Mouse (Mus musculus) forebrain, embryonic 12.5 days (tissue): ENCODE results near the gene Ubxn2a. TPM values are rescaled to one million over a fixed set of nuclear protein-coding genes. Genes with fewer than 3 reads are reported as not detected.
"Not testable (repeated sequence)": the region's sequence is repeated elsewhere in the genome, so short reads cannot be mapped to it uniquely, and the experiment has no call there.

Experiments used
- ATAC-seq: fragments of 200-750 bp; cut with Nextera tagmentation; 2 replicates; pipeline ENCODE4 v1.8.0; 2017; ENCODE audit warnings: moderate TSS enrichment; ENCODE audit not compliant: low FRiP score
- H3K27ac ChIP-seq: fragments of 300-500 bp; sonication (generic); 2 replicates; pipeline ENCODE4 v1.5.1; 2016; ENCODE audit warnings: mild to moderate bottlenecking
- H3K27me3 ChIP-seq: fragments of 300-500 bp; sonication (generic); 2 replicates; pipeline ENCODE4 v1.6.1; 2016; ENCODE audit warnings: mild to moderate bottlenecking
- H3K36me3 ChIP-seq: fragments of 300-500 bp; sonication (generic); replicated peaks from 2 replicates; pipeline ENCODE4 v1.6.1; 2016; ENCODE audit warnings: mild to moderate bottlenecking
- H3K4me1 ChIP-seq: fragments of 300-500 bp; sonication (generic); 2 replicates; pipeline ENCODE4 v1.6.1; 2016
- H3K4me2 ChIP-seq: fragments of 300-500 bp; sonication (generic); 2 replicates; pipeline ENCODE4 v1.6.1; 2016; ENCODE audit warnings: mild to moderate bottlenecking, moderate library complexity
- H3K4me3 ChIP-seq: fragments of 300-500 bp; sonication (generic); replicated peaks from 2 replicates; pipeline ENCODE4 v1.5.1; 2016; ENCODE audit warnings: mild to moderate bottlenecking
- H3K9ac ChIP-seq: fragments of 300-500 bp; sonication (generic); 2 replicates; pipeline ENCODE4 v1.6.1; 2016; ENCODE audit warnings: mild to moderate bottlenecking
- H3K9me3 ChIP-seq: fragments of 300-500 bp; sonication (generic); 2 replicates; pipeline ENCODE4 v1.6.1; 2016
- WGBS: fragments of 180-500 bp; shearing (Covaris S2); methylation state at CpG from one replicate; pipeline ENCODE4 v1.1.7; 2016; 5-methylcytosine and 5-hydroxymethylcytosine counted together
- polyA plus RNA-seq: library from polyadenylated mRNA; unstranded; fragments of >200 nt; fragmentation: Nextera tagmentation; extraction: Ambion mirVana; gene quantifications from 2 replicates; pipeline ENCODE4 v1.2.1, GENCODE M21; 2016

The Ubxn2a gene
- polyA plus RNA-seq, 1 experiment from 2014 or later, result 43.3 TPM

- H3K9ac ChIP-seq, result no peak overlapping the region
- no peaks in the 10 kb centered on the region for H3K36me3 ChIP-seq
- no peak overlapping the region for H3K4me2 ChIP-seq
- 91% methylated on average over 7 of the region's 7 CpGs for WGBS
- ATAC-seq, result no peak
- no peaks in the 10 kb centered on the region for H3K4me1 ChIP-seq
- no peak overlapping the region for H3K4me3 ChIP-seq
- no peak overlapping the region for H3K27ac ChIP-seq
- no peaks in the 10 kb centered on the region for H3K27me3 ChIP-seq
- no peaks in the 10 kb centered on the region for H3K9me3 ChIP-seq
These were observed 886 bp upstream of the Ubxn2a start for GRCm38 (mm10) chr12:4908391-4908790.

DNA sequence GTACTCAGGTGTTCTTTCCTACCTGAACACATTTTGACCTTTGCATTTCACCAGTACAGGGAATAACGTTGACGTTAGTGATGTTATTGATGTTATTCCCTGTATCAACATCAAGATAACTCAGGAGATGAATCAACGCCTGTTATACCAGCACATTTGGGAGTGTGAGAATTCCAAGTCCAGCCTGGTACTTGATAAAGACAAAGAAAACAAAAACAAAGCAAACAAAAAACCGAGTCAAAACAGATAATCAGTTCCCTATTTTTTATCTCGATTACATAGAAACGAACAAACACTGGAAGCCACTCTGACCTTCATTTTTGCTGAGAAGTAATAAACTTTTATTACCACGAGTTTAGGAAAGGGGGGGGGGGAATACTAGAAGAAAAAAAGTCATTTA is 1.0 kb downstream of the Ubxn2a start:
- no peak overlapping the region for H3K27ac ChIP-seq
- peaks cover 4% of the 10 kb centered on the region; the same call in 1 of the 2 replicates for H3K36me3 ChIP-seq
- no peaks in the 10 kb centered on the region for H3K27me3 ChIP-seq
- 0 out of 2 replicates have a peak overlapping the region, but pooled peaks have one; percentile 85 for H3K9ac ChIP-seq
- no peak for ATAC-seq
- peak overlapping the region; percentile 73 for H3K4me3 ChIP-seq
- H3K4me2 ChIP-seq, result peak overlapping the region; percentile 77
- no peaks in the 10 kb centered on the region for H3K9me3 ChIP-seq
- H3K4me1 ChIP-seq, result no peaks in the 10 kb centered on the region
- 65% methylated on average over 7 of the region's 7 CpGs for WGBS

- 83% methylated on average over 7 of the region's 7 CpGs for WGBS
- no peaks in the 10 kb centered on the region for H3K27me3 ChIP-seq
- H3K27ac ChIP-seq, result no peak overlapping the region
- no peak overlapping the region for H3K4me3 ChIP-seq
- H3K4me2 ChIP-seq, result no peak overlapping the region; the same call in 1 of the 2 replicates
- no peaks in the 10 kb centered on the region for H3K9me3 ChIP-seq
- peaks cover 9% of the 10 kb centered on the region for H3K36me3 ChIP-seq
- no peak for ATAC-seq
- H3K4me1 ChIP-seq, result no peaks in the 10 kb centered on the region
- H3K9ac ChIP-seq, result no peak overlapping the region
These were observed 1.6 kb downstream of the Ubxn2a start for GRCm38 (mm10) chr12:4905946-4906345.

- peaks cover 15% of the 10 kb centered on the region for H3K36me3 ChIP-seq
- no peak overlapping the region for H3K4me3 ChIP-seq
- H3K27ac ChIP-seq, result no peak overlapping the region
- no peak overlapping the region for H3K9ac ChIP-seq
- no peak for ATAC-seq
- 90% methylated on average over 5 of the region's 5 CpGs for WGBS
- no peaks in the 10 kb centered on the region for H3K27me3 ChIP-seq
- no peaks in the 10 kb centered on the region for H3K9me3 ChIP-seq
- no peaks in the 10 kb centered on the region for H3K4me1 ChIP-seq
- H3K4me2 ChIP-seq, result no peak overlapping the region
These were observed 9.5 kb downstream of the Ubxn2a start for GRCm38 (mm10) chr12:4898024-4898423.

- no peaks in the 10 kb centered on the region for H3K27me3 ChIP-seq
- H3K4me3 ChIP-seq, result no peak overlapping the region
- H3K27ac ChIP-seq, result no peak overlapping the region
- peaks cover 14% of the 10 kb centered on the region for H3K36me3 ChIP-seq
- no peaks in the 10 kb centered on the region for H3K9me3 ChIP-seq
- no peak overlapping the region for H3K4me2 ChIP-seq
- ATAC-seq, result no peak
- WGBS, result 88% methylated on average over 1 of the region's 1 CpGs
- no peak overlapping the region for H3K9ac ChIP-seq
- H3K4me1 ChIP-seq, result no peaks in the 10 kb centered on the region
These were observed 17.6 kb downstream of the Ubxn2a start for GRCm38 (mm10) chr12:4889891-4890290.

- ATAC-seq, result no peak
- Histone ChIP-seq H3K4me1 (no peaks in the 10 kb centered on the region), H3K27me3 (no peaks in the 10 kb centered on the region), H3K9me3 (no peaks in the 10 kb centered on the region), H3K27ac (no peak overlapping the region), H3K4me3 (no peak overlapping the region), H3K36me3 (peaks cover 12% of the 10 kb centered on the region), H3K4me2 (no peak overlapping the region), H3K9ac (no peak overlapping the region)
- 90% methylated on average over 2 of the region's 2 CpGs for WGBS
These were observed 18.3 kb downstream of the Ubxn2a start for GRCm38 (mm10) chr12:4889251-4889650.

GRCm38 (mm10) chr12:4888739-4889138 is 18.8 kb downstream of the Ubxn2a start:
- Histone ChIP-seq H3K27me3 (no peaks in the 10 kb centered on the region), H3K36me3 (peaks cover 8% of the 10 kb centered on the region), H3K27ac (no peak overlapping the region), H3K4me3 (no peak overlapping the region), H3K9me3 (no peaks in the 10 kb centered on the region), H3K9ac (no peak overlapping the region), H3K4me1 (no peaks in the 10 kb centered on the region), H3K4me2 (no peak overlapping the region)
- ATAC-seq, result no peak

DNA sequence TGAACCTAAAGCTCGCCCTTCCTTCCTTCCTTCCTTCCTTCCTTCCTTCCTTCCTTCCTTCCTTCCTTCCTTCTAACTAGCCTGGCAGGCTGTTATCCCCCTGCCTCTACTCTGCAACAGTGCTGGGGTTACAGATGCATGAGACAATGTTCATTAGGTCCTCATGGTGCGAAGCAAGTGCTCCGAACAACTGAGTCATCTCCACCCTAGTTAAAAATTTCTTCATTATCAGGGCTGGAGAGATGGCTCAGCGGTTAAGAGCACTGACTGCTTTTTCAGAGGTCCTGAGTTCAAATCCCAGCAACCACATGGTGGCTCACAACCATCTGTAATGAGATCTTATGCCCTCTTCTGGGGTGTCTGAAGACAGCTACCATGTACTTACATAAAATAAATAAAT is 20.9 kb downstream of the Ubxn2a start:
- not testable (repeated sequence) for H3K27ac ChIP-seq, H3K4me3 ChIP-seq, H3K9ac ChIP-seq, H3K4me2 ChIP-seq, H3K4me1 ChIP-seq, H3K9me3 ChIP-seq, H3K36me3 ChIP-seq, ATAC-seq, H3K27me3 ChIP-seq
- WGBS, result 95% methylated on average over 4 of the region's 4 CpGs

GRCm38 (mm10) chr12:4885062-4885461 is 22.4 kb downstream of the Ubxn2a start:
- Histone ChIP-seq H3K9me3 (no peaks in the 10 kb centered on the region), H3K27ac (no peak overlapping the region), H3K4me1 (no peaks in the 10 kb centered on the region), H3K4me2 (no peak overlapping the region), H3K4me3 (no peak overlapping the region), H3K9ac (no peak overlapping the region), H3K27me3 (no peaks in the 10 kb centered on the region), H3K36me3 (peaks cover 11% of the 10 kb centered on the region)
- no peak for ATAC-seq
- 92% methylated on average over 1 of the region's 1 CpGs for WGBS

DNA sequence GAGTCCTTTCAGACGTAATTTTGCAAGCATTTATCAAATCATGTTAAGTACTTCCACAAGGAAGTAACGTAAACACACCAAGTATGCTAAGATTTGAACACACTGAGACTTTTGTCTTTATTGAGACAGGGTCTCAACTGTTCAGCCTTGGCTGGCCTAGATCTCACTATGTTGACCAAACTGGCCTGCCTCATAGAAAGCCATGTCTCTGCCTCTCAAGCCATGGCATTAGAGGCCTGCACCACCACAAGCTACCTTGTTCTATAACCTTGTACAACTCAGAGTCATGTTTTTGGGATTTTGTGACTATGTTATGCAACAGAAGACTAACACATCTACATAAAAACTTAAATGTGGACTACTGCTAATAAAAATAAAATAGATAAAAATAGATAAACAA is 25.4 kb downstream of the Ubxn2a start:
- 95% methylated on average over 2 of the region's 2 CpGs for WGBS

GRCm38 (mm10) chr12:4879048-4879447 is 28.5 kb downstream of the Ubxn2a start:
- Histone ChIP-seq H3K4me1 (peaks cover 6% of the 10 kb centered on the region), H3K9me3 (no peaks in the 10 kb centered on the region), H3K9ac (no peak overlapping the region), H3K4me3 (no peak overlapping the region), H3K36me3 (peaks cover 19% of the 10 kb centered on the region), H3K27me3 (no peaks in the 10 kb centered on the region), H3K4me2 (no peak overlapping the region), H3K27ac (no peak overlapping the region)
- WGBS, result 94% methylated on average over 5 of the region's 5 CpGs
- no peak for ATAC-seq

More for the DNA sequence above, 25.4 kb downstream of the Ubxn2a start:
- no peaks in the 10 kb centered on the region for H3K4me1 ChIP-seq
- H3K27me3 ChIP-seq, result no peaks in the 10 kb centered on the region
- no peak overlapping the region for H3K27ac ChIP-seq
- H3K4me2 ChIP-seq, result no peak overlapping the region
- no peak overlapping the region for H3K9ac ChIP-seq
- no peak for ATAC-seq
- no peak overlapping the region for H3K4me3 ChIP-seq
- H3K36me3 ChIP-seq, result peaks cover 19% of the 10 kb centered on the region
- no peaks in the 10 kb centered on the region for H3K9me3 ChIP-seq

GRCm38 (mm10) chr12:4878296-4878783 is 29.2 kb downstream of the Ubxn2a start:
- no peak overlapping the region for H3K27ac ChIP-seq
- no peak overlapping the region for H3K9ac ChIP-seq
- no peak overlapping the region for H3K4me3 ChIP-seq
- WGBS, result 85% methylated on average over 9 of the region's 9 CpGs
- peaks cover 10% of the 10 kb centered on the region for H3K4me1 ChIP-seq
- no peak for ATAC-seq
- peaks cover 19% of the 10 kb centered on the region for H3K36me3 ChIP-seq
- H3K27me3 ChIP-seq, result peaks cover 6% of the 10 kb centered on the region
- no peak overlapping the region for H3K4me2 ChIP-seq
- no peaks in the 10 kb centered on the region for H3K9me3 ChIP-seq

- Histone ChIP-seq H3K27ac (no peak overlapping the region), H3K9ac (no peak overlapping the region), H3K4me3 (no peak overlapping the region), H3K36me3 (peaks cover 8% of the 10 kb centered on the region), H3K4me1 (peaks cover 10% of the 10 kb centered on the region), H3K4me2 (no peak overlapping the region), H3K9me3 (no peaks in the 10 kb centered on the region), H3K27me3 (peaks cover 14% of the 10 kb centered on the region)
- WGBS, result 75% methylated on average over 8 of the region's 8 CpGs
- ATAC-seq, result no peak
These were observed 31.9 kb downstream of the Ubxn2a start for GRCm38 (mm10) chr12:4875623-4876022.
